Mouse (Mus musculus) limb, embryonic 15.5 days (tissue): ENCODE data around the gene Marco. TPM values are rescaled to one million over a fixed set of nuclear protein-coding genes. Genes with fewer than 3 reads are reported as not detected.

Source experiments
- ATAC-seq: fragments of 200-750 bp; cut with Nextera tagmentation; 2 replicates; pipeline ENCODE4 v1.8.0; 2017; ENCODE audit warnings: low read depth, moderate TSS enrichment; ENCODE audit not compliant: insufficient number of reproducible peaks, low FRiP score, low TSS enrichment
- H3K27ac ChIP-seq: fragments of 300-500 bp; sonication (generic); 2 replicates; pipeline ENCODE4 v1.5.1; 2015; ENCODE audit warnings: moderate library complexity, mild to moderate bottlenecking, inconsistent platforms
- H3K27me3 ChIP-seq: fragments of 300-500 bp; sonication (generic); 2 replicates; pipeline ENCODE4 v1.6.1; 2015; ENCODE audit warnings: inconsistent platforms
- H3K36me3 ChIP-seq: fragments of 300-500 bp; sonication (generic); 2 replicates; pipeline ENCODE4 v1.6.1; 2015; ENCODE audit warnings: inconsistent platforms
- H3K4me1 ChIP-seq: fragments of 300-500 bp; sonication (generic); 2 replicates; pipeline ENCODE4 v1.6.1; 2015; ENCODE audit warnings: inconsistent platforms
- H3K4me2 ChIP-seq: fragments of 300-500 bp; sonication (generic); 2 replicates; pipeline ENCODE4 v1.6.1; 2015; ENCODE audit warnings: mild to moderate bottlenecking, inconsistent platforms
- H3K4me3 ChIP-seq: fragments of 300-500 bp; sonication (generic); 2 replicates; pipeline ENCODE4 v1.5.1; 2015; ENCODE audit warnings: mild to moderate bottlenecking, inconsistent platforms
- H3K9ac ChIP-seq: fragments of 300-500 bp; sonication (generic); 2 replicates; pipeline ENCODE4 v1.6.1; 2015; ENCODE audit warnings: inconsistent platforms
- H3K9me3 ChIP-seq: fragments of 300-500 bp; sonication (generic); 2 replicates; pipeline ENCODE4 v1.6.1; 2016; ENCODE audit warnings: inconsistent platforms
- WGBS: fragments of 180-500 bp; shearing (Covaris S2); methylation state at CpG from one replicate; pipeline ENCODE4 v1.1.7; 2015; 5-methylcytosine and 5-hydroxymethylcytosine counted together
- polyA plus RNA-seq: library from polyadenylated mRNA; unstranded; fragments of >200 nt; fragmentation: Nextera tagmentation; extraction: Ambion mirVana; gene quantifications from 2 replicates; pipeline ENCODE4 v1.2.1, GENCODE M21; 2015

The Marco gene
- polyA plus RNA-seq, 1 experiment from 2014 or later, result 0.40 TPM

DNA sequence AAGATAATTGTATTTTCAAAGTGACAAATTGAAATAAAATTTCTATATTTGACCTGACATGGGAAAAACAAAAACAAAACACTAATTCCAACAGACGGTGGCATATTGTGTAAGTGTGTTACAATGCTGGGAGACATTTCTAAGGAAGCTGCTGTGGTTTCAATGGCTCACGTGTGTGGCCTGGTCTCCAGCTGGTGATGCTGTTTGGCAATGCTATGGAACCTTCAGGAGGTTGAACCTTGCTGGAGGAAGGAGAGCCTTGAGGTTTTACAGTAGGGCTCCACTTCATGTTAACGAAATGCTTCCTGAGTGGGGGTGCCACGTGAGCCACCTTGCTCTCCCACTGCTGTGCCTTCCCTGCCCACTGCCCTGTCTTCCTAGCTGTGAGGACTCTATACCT is 6.8 kb downstream of the Marco start:
- no peak overlapping the region for H3K4me2 ChIP-seq
- WGBS, result 71% methylated on average over 4 of the region's 4 CpGs
- no peak overlapping the region for H3K27ac ChIP-seq
- no peak overlapping the region for H3K4me3 ChIP-seq
- H3K9me3 ChIP-seq, result no peaks in the 10 kb centered on the region
- no peaks in the 10 kb centered on the region for H3K27me3 ChIP-seq
- no peaks in the 10 kb centered on the region for H3K4me1 ChIP-seq
- no peak overlapping the region for H3K9ac ChIP-seq
- ATAC-seq, result no peak
- H3K36me3 ChIP-seq, result no peaks in the 10 kb centered on the region

DNA sequence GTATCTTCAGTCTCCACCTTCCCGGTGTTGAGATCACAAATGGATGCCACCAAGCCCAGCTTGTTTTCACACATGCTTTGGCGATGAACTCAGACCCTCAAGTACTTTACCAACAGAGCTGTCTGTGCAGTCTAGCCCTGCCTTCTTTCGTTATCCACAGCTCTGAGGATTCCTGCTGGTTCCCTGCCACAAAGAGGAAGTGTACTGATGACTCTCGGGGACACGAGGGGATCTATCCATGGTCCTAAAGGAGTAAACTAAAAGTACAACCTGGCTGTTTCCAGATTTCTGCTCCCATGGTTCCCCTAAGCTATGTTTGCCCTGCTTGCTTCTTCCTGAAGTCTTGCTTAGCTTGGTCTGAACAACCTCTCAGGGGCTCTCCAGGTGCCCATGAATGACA is 23.9 kb downstream of the Marco start:
- WGBS, result 19% methylated on average over 5 of the region's 5 CpGs

DNA sequence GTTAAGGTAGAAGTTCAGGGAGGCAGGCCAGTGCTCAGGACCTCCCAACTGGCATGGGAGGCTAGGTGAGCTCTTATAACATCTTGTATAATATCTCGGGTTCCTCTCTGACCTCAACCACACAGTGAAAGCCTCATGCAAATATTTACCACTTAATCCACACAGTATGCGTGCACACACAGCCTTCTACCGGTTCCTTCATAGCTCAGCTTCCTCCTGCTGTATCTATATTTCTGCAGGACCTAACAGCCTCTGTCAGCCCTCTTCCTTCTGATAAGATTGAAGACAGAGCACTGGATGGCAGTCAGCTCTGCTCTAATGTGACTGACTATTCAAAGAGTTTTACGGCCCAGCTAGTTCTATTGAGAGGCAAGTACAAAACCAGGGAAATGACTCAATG is 30.0 kb downstream of the Marco start:
- Histone ChIP-seq H3K27me3 (no peaks in the 10 kb centered on the region), H3K9ac (no peak overlapping the region), H3K27ac (no peak overlapping the region), H3K4me3 (no peak overlapping the region), H3K4me2 (no peak overlapping the region), H3K4me1 (no peaks in the 10 kb centered on the region), H3K9me3 (no peaks in the 10 kb centered on the region), H3K36me3 (no peaks in the 10 kb centered on the region)
- 64% methylated on average over 4 of the region's 4 CpGs for WGBS
- no peak for ATAC-seq

More for the DNA sequence above, 23.9 kb downstream of the Marco start:
- no peak overlapping the region for H3K9ac ChIP-seq
- no peak overlapping the region for H3K4me3 ChIP-seq
- no peak overlapping the region for H3K27ac ChIP-seq
- ATAC-seq, result no peak
- H3K36me3 ChIP-seq, result no peaks in the 10 kb centered on the region
- no peaks in the 10 kb centered on the region for H3K4me1 ChIP-seq
- no peaks in the 10 kb centered on the region for H3K9me3 ChIP-seq
- no peak overlapping the region for H3K4me2 ChIP-seq
- no peaks in the 10 kb centered on the region for H3K27me3 ChIP-seq

DNA sequence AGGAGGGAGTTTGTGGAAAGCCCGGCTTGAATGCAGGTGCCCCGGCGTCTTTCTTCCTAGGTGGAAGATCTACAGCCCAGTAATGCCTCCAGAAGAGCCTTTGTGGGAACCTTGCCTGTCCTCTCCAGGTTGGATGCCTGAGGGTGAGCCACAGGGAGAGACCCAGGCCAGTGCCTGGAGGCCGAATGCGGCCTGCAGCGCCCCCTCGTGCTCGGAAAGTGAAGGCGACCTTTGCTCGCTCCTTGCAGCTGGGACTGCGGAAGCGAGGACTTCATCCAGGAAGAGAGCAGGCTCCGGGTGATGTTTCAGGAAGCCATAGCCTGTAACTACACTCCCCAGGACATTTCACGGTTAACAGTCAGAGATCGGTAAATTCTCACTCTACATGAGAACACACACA is 35.9 kb downstream of the Marco start:
- ATAC-seq, result no peak
- no peaks in the 10 kb centered on the region for H3K36me3 ChIP-seq

DNA sequence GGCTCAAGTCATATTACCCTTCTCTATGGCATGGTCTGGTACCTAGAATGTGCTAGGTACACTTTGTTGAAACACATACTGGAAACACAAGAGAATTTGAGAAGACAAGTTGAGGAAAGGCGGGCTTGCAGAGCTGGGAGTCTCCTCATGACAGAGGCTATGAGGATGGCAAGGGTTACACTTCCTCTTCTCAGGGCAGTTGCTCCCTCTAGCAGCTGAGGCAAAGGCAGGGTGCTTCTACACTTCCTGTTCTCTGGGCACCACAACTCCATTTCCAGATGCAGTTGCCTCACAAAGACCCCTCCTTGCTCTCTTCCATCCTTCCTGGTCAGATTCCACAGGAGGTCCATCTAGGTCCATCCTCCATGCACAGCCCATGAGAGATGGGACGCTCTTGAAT is 37.5 kb downstream of the Marco start:
- peaks cover 5% of the 10 kb centered on the region; the same call in 1 of the 2 replicates for H3K4me1 ChIP-seq
- no peaks in the 10 kb centered on the region for H3K36me3 ChIP-seq
- no peaks in the 10 kb centered on the region for H3K9me3 ChIP-seq
- H3K27ac ChIP-seq, result no peak overlapping the region
- ATAC-seq, result no peak
- no peak overlapping the region for H3K9ac ChIP-seq
- no peaks in the 10 kb centered on the region for H3K27me3 ChIP-seq
- H3K4me2 ChIP-seq, result no peak overlapping the region
- WGBS, result 90% methylated on average over 2 of the region's 2 CpGs
- no peak overlapping the region for H3K4me3 ChIP-seq

More for the DNA sequence above, 35.9 kb downstream of the Marco start:
- 24% methylated on average over 15 of the region's 15 CpGs for WGBS
- Histone ChIP-seq H3K9me3 (no peaks in the 10 kb centered on the region), H3K9ac (no peak overlapping the region), H3K4me2 (no peak overlapping the region), H3K4me1 (peaks cover 5% of the 10 kb centered on the region; the same call in 1 of the 2 replicates), H3K27ac (no peak overlapping the region), H3K4me3 (no peak overlapping the region), H3K27me3 (no peaks in the 10 kb centered on the region)

DNA sequence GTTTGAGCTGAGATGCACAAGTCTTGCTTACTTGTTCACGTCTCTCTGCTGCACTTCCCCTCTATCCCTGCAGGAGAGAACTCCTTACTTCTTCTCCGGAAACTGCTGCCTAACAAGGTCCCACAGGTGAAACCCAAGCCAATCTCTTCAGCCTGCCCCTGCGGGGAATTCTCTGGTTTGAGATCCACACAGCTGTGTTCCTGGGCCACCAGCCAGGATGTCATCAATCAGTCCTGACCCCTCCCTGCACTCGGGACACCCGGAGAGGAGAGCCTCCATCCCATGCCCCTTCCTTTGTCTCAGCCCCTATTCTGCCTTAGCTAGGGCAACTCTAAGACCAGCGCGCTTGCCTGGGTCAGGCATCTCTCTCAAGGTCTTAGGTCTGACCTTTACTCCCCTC is 38.1 kb downstream of the Marco start:
- 18% methylated on average over 7 of the region's 7 CpGs for WGBS
- H3K9ac ChIP-seq, result no peak overlapping the region
- no peak for ATAC-seq
- H3K27me3 ChIP-seq, result no peaks in the 10 kb centered on the region
- H3K27ac ChIP-seq, result no peak overlapping the region
- no peak overlapping the region for H3K4me2 ChIP-seq
- H3K4me3 ChIP-seq, result no peak overlapping the region
- H3K36me3 ChIP-seq, result no peaks in the 10 kb centered on the region
- H3K9me3 ChIP-seq, result no peaks in the 10 kb centered on the region
- H3K4me1 ChIP-seq, result peaks cover 5% of the 10 kb centered on the region; the same call in 1 of the 2 replicates

DNA sequence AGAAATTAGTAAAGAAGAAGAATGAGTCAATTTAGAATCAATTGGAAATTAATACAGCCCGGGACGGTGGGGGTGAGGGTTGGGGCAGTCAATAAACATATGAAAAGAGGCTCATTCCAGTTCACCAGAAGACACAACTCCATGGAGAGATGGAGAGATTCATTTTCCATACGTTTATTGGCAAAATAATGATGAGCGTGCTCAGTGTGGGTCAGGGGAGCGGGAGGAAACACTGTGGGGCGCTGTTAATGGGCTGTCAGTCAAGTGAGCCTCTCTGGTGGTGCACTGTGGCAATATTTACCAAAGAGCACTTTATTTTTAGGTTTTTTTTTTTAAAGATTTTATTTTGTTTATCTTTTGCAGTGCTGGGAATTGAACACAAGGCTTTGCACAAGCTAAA is 45.8 kb downstream of the Marco start:
- no peaks in the 10 kb centered on the region for H3K27me3 ChIP-seq
- 79% methylated on average over 6 of the region's 6 CpGs for WGBS
- no peaks in the 10 kb centered on the region for H3K4me1 ChIP-seq
- H3K4me2 ChIP-seq, result no peak overlapping the region
- H3K4me3 ChIP-seq, result no peak overlapping the region
- no peaks in the 10 kb centered on the region for H3K36me3 ChIP-seq
- no peaks in the 10 kb centered on the region for H3K9me3 ChIP-seq
- ATAC-seq, result no peak
- no peak overlapping the region for H3K9ac ChIP-seq
- no peak overlapping the region for H3K27ac ChIP-seq

DNA sequence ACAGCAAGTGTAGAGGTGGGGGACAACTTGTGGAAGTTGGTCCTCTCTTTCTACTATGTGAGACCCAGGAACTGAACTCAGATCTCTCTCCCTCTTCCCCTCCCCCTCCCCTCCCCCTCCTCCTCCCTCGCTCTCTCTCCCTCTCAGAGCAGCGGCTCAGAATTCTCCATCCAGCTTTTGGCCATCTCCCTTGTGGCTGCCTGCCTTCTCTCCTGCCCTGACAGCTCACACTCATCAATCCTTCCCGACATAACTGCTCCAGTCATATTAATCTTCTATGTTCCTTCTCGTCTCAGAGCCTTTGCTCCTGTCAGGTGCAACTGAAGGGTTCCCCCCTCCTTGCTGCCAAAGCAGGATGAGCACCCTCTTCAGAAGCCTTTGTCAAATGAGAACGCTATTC is 46.3 kb downstream of the Marco start:
- WGBS, result 60% methylated on average over 5 of the region's 5 CpGs
- no peak overlapping the region for H3K9ac ChIP-seq
- ATAC-seq, result no peak
- no peaks in the 10 kb centered on the region for H3K27me3 ChIP-seq
- no peak overlapping the region for H3K4me2 ChIP-seq
- H3K4me3 ChIP-seq, result no peak overlapping the region
- H3K9me3 ChIP-seq, result no peaks in the 10 kb centered on the region
- H3K4me1 ChIP-seq, result no peaks in the 10 kb centered on the region
- H3K36me3 ChIP-seq, result no peaks in the 10 kb centered on the region
- no peak overlapping the region for H3K27ac ChIP-seq

DNA sequence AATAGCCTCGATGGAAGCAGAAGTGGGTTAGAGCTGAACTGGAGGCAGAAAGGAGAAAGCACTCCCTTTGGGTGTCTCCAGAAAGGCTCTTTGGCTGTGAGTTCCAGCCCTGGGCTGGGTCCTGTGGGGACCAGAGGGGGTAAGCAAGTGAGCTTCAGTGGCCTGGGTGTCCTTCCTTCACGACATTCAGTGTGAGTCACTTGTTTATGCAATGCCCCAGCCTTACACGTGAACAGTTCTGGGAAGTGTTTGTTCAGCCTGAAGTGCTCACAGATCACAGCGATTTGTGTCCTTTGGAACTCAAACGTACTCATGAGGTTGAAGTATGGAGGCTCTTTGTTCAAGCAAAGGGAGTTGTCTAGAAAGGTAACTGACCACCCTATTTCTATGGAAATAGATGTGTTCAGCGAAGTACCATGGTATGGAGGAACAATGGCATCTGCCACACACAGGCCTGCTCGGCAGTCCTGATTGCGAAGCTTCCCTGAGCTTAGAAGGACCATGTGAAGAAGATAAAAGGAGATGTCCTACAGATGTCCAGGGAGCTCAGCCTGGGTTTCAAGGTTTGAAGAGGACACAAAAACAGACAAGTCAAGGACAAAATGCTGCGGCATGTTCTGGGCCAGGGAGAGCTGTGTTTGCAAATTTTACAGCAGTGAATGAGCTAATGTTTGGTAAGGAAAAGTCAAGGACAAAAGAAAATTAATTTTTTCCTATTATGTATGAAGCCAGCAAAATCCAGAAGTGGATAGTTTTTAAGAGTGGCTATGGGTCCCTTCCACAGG is 53.1 kb downstream of the Marco start:
- H3K9ac ChIP-seq, result no peak overlapping the region
- H3K9me3 ChIP-seq, result no peaks in the 10 kb centered on the region
- no peaks in the 10 kb centered on the region for H3K36me3 ChIP-seq
- no peak overlapping the region for H3K4me2 ChIP-seq
- H3K4me1 ChIP-seq, result no peaks in the 10 kb centered on the region
- WGBS, result 79% methylated on average over 9 of the region's 9 CpGs
- no peak overlapping the region for H3K4me3 ChIP-seq
- H3K27ac ChIP-seq, result no peak overlapping the region
- no peak for ATAC-seq
- no peaks in the 10 kb centered on the region for H3K27me3 ChIP-seq

DNA sequence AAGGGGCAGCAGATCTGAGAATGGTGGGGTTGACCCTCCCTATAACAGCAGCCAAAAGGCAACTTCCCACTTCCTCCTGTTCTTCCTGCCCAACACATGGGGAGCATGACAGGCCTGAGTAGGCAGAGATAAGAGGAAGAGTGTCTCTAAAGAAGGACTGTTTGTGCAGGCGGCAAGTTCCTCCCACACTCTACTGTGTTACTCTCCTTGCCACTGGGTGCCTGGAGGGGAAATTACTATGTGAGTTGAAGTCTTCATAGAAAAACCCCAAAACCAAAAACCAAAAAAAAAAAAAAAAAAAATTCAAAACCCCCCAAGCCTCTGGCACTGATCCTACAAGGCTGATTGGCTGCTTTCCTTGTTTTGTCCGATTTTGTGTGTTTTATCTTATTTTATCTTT is 55.2 kb downstream of the Marco start:
- no peak for ATAC-seq
- no peaks in the 10 kb centered on the region for H3K9me3 ChIP-seq
- no peak overlapping the region for H3K27ac ChIP-seq
- H3K9ac ChIP-seq, result no peak overlapping the region
- no peaks in the 10 kb centered on the region for H3K4me1 ChIP-seq
- H3K4me3 ChIP-seq, result no peak overlapping the region
- no peaks in the 10 kb centered on the region for H3K27me3 ChIP-seq
- no peaks in the 10 kb centered on the region for H3K36me3 ChIP-seq
- 82% methylated on average over 2 of the region's 2 CpGs for WGBS
- no peak overlapping the region for H3K4me2 ChIP-seq

DNA sequence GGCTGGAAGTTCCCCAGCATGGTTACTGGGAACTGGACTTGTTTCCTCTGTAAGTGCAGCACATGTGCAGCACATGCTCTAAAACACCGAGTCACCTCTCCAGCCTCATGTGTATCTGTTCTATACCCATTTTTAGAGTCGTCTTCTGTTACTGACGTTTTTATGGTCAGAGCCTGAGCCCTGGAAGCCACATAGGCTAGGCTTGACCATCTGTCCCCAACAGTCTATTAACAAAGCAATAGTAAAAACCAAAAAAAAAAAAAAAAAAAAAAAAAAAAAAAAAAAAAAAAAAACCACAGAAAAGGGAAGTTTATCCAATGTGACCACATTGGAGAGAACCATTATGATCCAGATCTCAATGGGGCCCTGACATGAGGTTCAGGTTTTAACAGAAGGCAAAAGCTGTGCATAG is 61.6 kb downstream of the Marco start:
- H3K36me3 ChIP-seq, result no peaks in the 10 kb centered on the region
- WGBS, result 34% methylated on average over 3 of the region's 3 CpGs
- no peak for ATAC-seq
- no peaks in the 10 kb centered on the region for H3K27me3 ChIP-seq
- no peak overlapping the region for H3K27ac ChIP-seq
- H3K4me1 ChIP-seq, result no peaks in the 10 kb centered on the region
- no peak overlapping the region for H3K4me3 ChIP-seq
- no peak overlapping the region for H3K9ac ChIP-seq
- no peaks in the 10 kb centered on the region for H3K9me3 ChIP-seq
- no peak overlapping the region for H3K4me2 ChIP-seq

DNA sequence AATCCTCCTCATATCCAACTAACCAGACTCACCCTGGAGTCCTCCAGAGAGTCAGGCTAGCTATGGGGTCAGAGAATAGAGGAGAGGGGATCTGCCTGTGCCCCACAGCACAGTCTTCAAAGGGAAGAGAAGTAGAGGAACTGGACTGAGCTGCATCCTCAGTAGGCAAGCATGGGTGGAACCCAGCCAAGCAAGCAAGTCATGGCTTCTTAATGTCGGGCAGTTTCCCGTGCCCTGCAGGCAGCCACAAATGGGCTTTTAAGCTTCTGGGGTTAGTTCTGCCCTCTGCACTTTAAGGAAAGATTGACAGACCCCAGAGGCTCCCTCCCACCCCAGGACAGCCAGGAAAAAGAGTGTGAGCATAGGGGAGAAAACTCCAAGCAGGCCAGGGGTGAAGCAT is 63.2 kb downstream of the Marco start:
- Histone ChIP-seq H3K27ac (no peak overlapping the region), H3K9ac (no peak overlapping the region), H3K4me2 (no peak overlapping the region), H3K9me3 (no peaks in the 10 kb centered on the region), H3K36me3 (no peaks in the 10 kb centered on the region), H3K27me3 (no peaks in the 10 kb centered on the region), H3K4me1 (no peaks in the 10 kb centered on the region), H3K4me3 (no peak overlapping the region)
- WGBS, result 25% methylated on average over 2 of the region's 2 CpGs
- ATAC-seq, result no peak

DNA sequence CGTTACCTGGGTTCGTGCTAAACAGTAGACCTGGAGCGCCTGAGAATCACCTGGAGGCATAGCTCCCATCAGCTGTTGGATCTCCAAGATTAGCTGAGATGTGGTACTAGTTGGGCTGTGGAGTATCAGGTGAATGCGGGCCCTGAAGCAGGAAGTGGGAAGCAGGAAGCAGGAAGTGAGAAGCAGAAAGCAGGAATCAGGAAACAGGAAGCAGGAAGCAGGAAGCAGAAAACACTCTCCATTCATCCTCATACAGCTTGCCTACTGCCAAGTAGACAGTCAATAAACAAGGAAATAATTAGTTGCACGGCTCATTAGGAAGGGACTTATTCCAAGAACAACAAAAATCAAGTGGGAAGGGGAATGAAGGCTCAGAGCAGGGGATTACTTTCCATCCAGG is 69.2 kb downstream of the Marco start:
- Histone ChIP-seq H3K27ac (no peak overlapping the region), H3K4me3 (no peak overlapping the region), H3K4me1 (no peaks in the 10 kb centered on the region), H3K9ac (no peak overlapping the region), H3K27me3 (no peaks in the 10 kb centered on the region), H3K36me3 (no peaks in the 10 kb centered on the region), H3K9me3 (no peaks in the 10 kb centered on the region), H3K4me2 (no peak overlapping the region)
- WGBS, result 76% methylated on average over 5 of the region's 5 CpGs
- no peak for ATAC-seq
